Mouse (Mus musculus): ENCODE measurements around the gene Cyb561d1.

DNA sequence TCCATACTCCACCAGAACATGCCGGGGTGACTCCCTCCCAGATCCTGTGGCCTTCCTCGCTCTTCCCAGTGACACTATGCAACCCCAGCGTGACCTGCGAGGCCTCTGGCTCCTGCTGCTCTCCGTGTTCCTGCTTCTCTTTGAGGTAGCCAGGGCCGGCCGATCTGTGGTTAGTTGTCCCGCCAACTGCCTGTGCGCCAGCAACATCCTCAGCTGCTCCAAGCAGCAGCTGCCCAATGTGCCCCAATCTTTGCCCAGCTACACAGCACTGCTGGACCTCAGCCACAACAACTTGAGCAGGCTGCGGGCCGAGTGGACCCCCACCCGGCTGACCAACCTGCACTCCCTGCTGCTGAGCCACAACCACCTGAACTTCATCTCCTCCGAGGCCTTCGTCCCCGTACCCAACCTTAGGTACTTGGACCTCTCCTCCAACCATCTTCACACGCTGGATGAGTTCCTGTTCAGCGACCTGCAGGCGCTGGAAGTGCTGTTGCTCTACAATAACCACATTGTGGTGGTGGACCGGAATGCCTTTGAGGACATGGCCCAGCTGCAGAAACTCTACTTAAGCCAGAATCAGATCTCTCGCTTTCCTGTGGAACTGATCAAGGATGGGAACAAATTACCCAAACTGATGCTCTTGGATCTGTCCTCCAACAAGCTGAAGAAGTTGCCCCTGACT lies 13.8 kb downstream of the Cyb561d1 start:
- TF ChIP-seq CTCF (IDR thresholded peaks at IDR 0.05; ENCODE audit: low read depth) (no peak), EP300 (IDR thresholded peaks at IDR 0.05; ENCODE audit: low read depth) (no peak)

Data from liver, embryonic 14.5 days (tissue).